Mouse (Mus musculus): ENCODE measurements around the gene Eml4.

- TF ChIP-seq GATA1 (IDR thresholded peaks at IDR 0.05; ENCODE audit: low read length) (no peak), TAL1 (IDR thresholded peaks at IDR 0.05; ENCODE audit: low read length) (no peak)
Observed at GRCm38 (mm10) chr17:83367387-83367786, 16.7 kb downstream of the Eml4 start.

All from erythroblast, embryonic 14.5 days (primary cell).